Mouse (Mus musculus): Measurements from ENCODE around the gene Herc4.

GRCm38 (mm10) chr10:63341351-63341750, 97.7 kb downstream of the Herc4 start:
- no peak for TF ChIP-seq GATA1 (IDR thresholded peaks at IDR 0.05; ENCODE audit: low read length)
- no peak for TF ChIP-seq TAL1 (IDR thresholded peaks at IDR 0.05; ENCODE audit: low read length)

All from erythroblast, embryonic 14.5 days (primary cell).